Mouse (Mus musculus) CH12.LX (cell line): ENCODE measurements around the gene Arhgef12. TPM values are rescaled to one million over a fixed set of nuclear protein-coding genes. Genes with fewer than 3 reads are reported as not detected.

Experiments
- DNase-seq: peaks from one replicate; pipeline ENCODE4 v3.0.0-alpha.2; 2013; ENCODE audit errors: extremely low read depth
- H3K27ac ChIP-seq: 2 replicates; pipeline ENCODE4 v1.5.1; 2012; ENCODE audit warnings: low read depth, mild to moderate bottlenecking, control low read depth, moderate library complexity; ENCODE audit not compliant: insufficient read depth
- H3K27me3 ChIP-seq: replicated peaks from 2 replicates; pipeline ENCODE3; 2012; ENCODE audit warnings: inconsistent platforms
- H3K36me3 ChIP-seq, 2 experiments: replicated peaks in 1 of 2; 2 replicates each; pipeline versions ENCODE3 to v1.6.1; 2012; ENCODE audit warnings: inconsistent platforms in 1 of 2, low read length in 1 of 2, mild to moderate bottlenecking in 1 of 2, mixed read lengths in 1 of 2, moderate library complexity in 1 of 2; ENCODE audit not compliant: control insufficient read depth in 1 of 2, insufficient read depth in 1 of 2
- H3K4me1 ChIP-seq, 2 experiments: 2 replicates each; pipeline ENCODE4 v1.6.1; 2012; ENCODE audit warnings: inconsistent platforms in 1 of 2, moderate library complexity in 1 of 2; ENCODE audit not compliant: insufficient read depth in 2 of 2, control insufficient read depth in 1 of 2
- H3K4me2 ChIP-seq: 2 replicates; pipeline ENCODE4 v1.6.1; 2012; ENCODE audit warnings: low read depth, mild to moderate bottlenecking, control low read depth; ENCODE audit not compliant: poor library complexity, insufficient read depth, severe bottlenecking
- H3K4me3 ChIP-seq, 3 experiments: fragments of 150-350 bp in 1 of 3; sonication (generic) in 1 of 3; replicated peaks in 1 of 3; 2 replicates each; pipeline versions ENCODE3 to v1.5.1; 2011 to 2012; ENCODE audit warnings: low read depth in 2 of 3, low read length in 2 of 3, mild to moderate bottlenecking in 2 of 3, moderate library complexity in 2 of 3, control low read depth in 1 of 3, improper control_type of control experiment in 1 of 3, inconsistent platforms in 1 of 3, mixed read lengths in 1 of 3; ENCODE audit not compliant: poor library complexity in 1 of 3
- H3K79me2 ChIP-seq: replicated peaks from 2 replicates; pipeline ENCODE4 v1.6.1; 2012; ENCODE audit warnings: mild to moderate bottlenecking, moderate library complexity; ENCODE audit not compliant: control insufficient read depth, poor library complexity, insufficient read depth, severe bottlenecking; ENCODE audit errors: extremely low read depth
- H3K9ac ChIP-seq: 2 replicates; pipeline ENCODE4 v1.6.1; 2012; ENCODE audit warnings: low read depth, mild to moderate bottlenecking, control low read depth, moderate library complexity; ENCODE audit not compliant: insufficient read depth
- H3K9me3 ChIP-seq: replicated peaks from 2 replicates; pipeline ENCODE3; 2012; ENCODE audit warnings: low read length, inconsistent platforms, mixed read lengths
- CHD2 ChIP-seq: IDR thresholded peaks from 2 replicates; pipeline ENCODE4 v1.6.1; 2011; ENCODE audit warnings: low read length, improper control_type of control experiment
- CTCF ChIP-seq, 2 experiments: IDR thresholded peaks in 1 of 2; conservative IDR thresholded peaks in 1 of 2; 2 replicates each; pipeline ENCODE4 v1.5.1; 2011 to 2012; ENCODE audit warnings: low read depth in 2 of 2, low read length in 2 of 2, improper control_type of control experiment in 1 of 2, inconsistent platforms in 1 of 2, mild to moderate bottlenecking in 1 of 2, moderate library complexity in 1 of 2
- EP300 ChIP-seq: IDR thresholded peaks from 2 replicates; pipeline ENCODE4 v1.6.1; 2011; ENCODE audit warnings: low read length, improper control_type of control experiment
- ETS1 ChIP-seq: conservative IDR thresholded peaks from 2 replicates; pipeline ENCODE4 v1.6.1; 2012; ENCODE audit warnings: low read depth, mild to moderate bottlenecking, inconsistent platforms, low read length, improper control_type of control experiment, moderate library complexity
- HCFC1 ChIP-seq: IDR thresholded peaks from 2 replicates; pipeline ENCODE4 v1.6.1; 2012; ENCODE audit warnings: low read depth, mild to moderate bottlenecking, inconsistent platforms, low read length, improper control_type of control experiment
- IRF4 ChIP-seq: IDR thresholded peaks from 2 replicates; pipeline ENCODE4 v1.6.1; 2014; ENCODE audit warnings: low read depth, mild to moderate bottlenecking, inconsistent platforms, low read length, improper control_type of control experiment
- JUN ChIP-seq: IDR thresholded peaks from 2 replicates; pipeline ENCODE4 v1.6.1; 2011; ENCODE audit warnings: low read depth, mild to moderate bottlenecking, low read length, improper control_type of control experiment, moderate library complexity; ENCODE audit not compliant: insufficient read depth
- MAFK ChIP-seq: IDR thresholded peaks from 2 replicates; pipeline ENCODE4 v1.6.1; 2011; ENCODE audit warnings: low read length, improper control_type of control experiment; ENCODE audit not compliant: insufficient replicate concordance
- MAX ChIP-seq: IDR thresholded peaks from 2 replicates; pipeline ENCODE4 v1.6.1; 2011; ENCODE audit warnings: low read length, improper control_type of control experiment
- MAZ ChIP-seq: IDR thresholded peaks from 2 replicates; pipeline ENCODE4 v1.6.1; 2012; ENCODE audit warnings: low read depth, mild to moderate bottlenecking, inconsistent platforms, low read length, improper control_type of control experiment, moderate library complexity
- MEF2A ChIP-seq: IDR thresholded peaks from 2 replicates; pipeline ENCODE4 v1.6.1; 2014; ENCODE audit warnings: low read depth, mild to moderate bottlenecking, inconsistent platforms, low read length, improper control_type of control experiment, borderline replicate concordance
- MXI1 ChIP-seq: IDR thresholded peaks from 2 replicates; pipeline ENCODE4 v1.6.1; 2011; ENCODE audit warnings: mild to moderate bottlenecking, low read depth, low read length, improper control_type of control experiment
- NELFE ChIP-seq: IDR thresholded peaks from 2 replicates; pipeline ENCODE4 v1.6.1; 2011; ENCODE audit warnings: low read depth, low read length, improper control_type of control experiment
- PAX5 ChIP-seq: IDR thresholded peaks from 2 replicates; pipeline ENCODE4 v1.6.1; 2012; ENCODE audit warnings: low read length, inconsistent platforms, mixed read lengths
- POLR2A ChIP-seq: IDR thresholded peaks from 2 replicates; pipeline ENCODE4 v1.6.1; 2011; ENCODE audit warnings: low read depth, mild to moderate bottlenecking, improper control_type of control experiment, low read length
- POLR2AphosphoS2 ChIP-seq: IDR thresholded peaks from 2 replicates; pipeline ENCODE4 v1.6.1; 2011; ENCODE audit warnings: low read depth, low read length, improper control_type of control experiment
- RAD21 ChIP-seq: IDR thresholded peaks from 2 replicates; pipeline ENCODE4 v1.6.1; 2011; ENCODE audit warnings: low read depth, mild to moderate bottlenecking, low read length, improper control_type of control experiment, moderate library complexity
- RCOR1 ChIP-seq: conservative IDR thresholded peaks from 2 replicates; pipeline ENCODE4 v1.6.1; 2012; ENCODE audit warnings: low read depth, mild to moderate bottlenecking, inconsistent platforms, low read length, improper control_type of control experiment
- TCF12 ChIP-seq: IDR thresholded peaks from 2 replicates; pipeline ENCODE4 v1.6.1; 2014; ENCODE audit warnings: low read depth, mild to moderate bottlenecking, inconsistent platforms, low read length, improper control_type of control experiment
- USF1 ChIP-seq: IDR thresholded peaks from 2 replicates; pipeline ENCODE4 v1.6.1; 2014; ENCODE audit warnings: low read depth, mild to moderate bottlenecking, inconsistent platforms, low read length, improper control_type of control experiment
- USF2 ChIP-seq: conservative IDR thresholded peaks from 2 replicates; pipeline ENCODE4 v1.6.1; 2011; ENCODE audit warnings: low read depth, low read length, improper control_type of control experiment
- ZC3H11A ChIP-seq: IDR thresholded peaks from 2 replicates; pipeline ENCODE4 v1.6.1; 2012; ENCODE audit warnings: low read depth, mild to moderate bottlenecking, inconsistent platforms, low read length, improper control_type of control experiment
- ZKSCAN1 ChIP-seq: IDR thresholded peaks from 2 replicates; pipeline ENCODE4 v1.6.1; 2012; ENCODE audit warnings: low read depth, inconsistent platforms, low read length, improper control_type of control experiment, borderline replicate concordance
- dilution Hi-C: fragments of 300-500 bp; cut with MboI; formaldehyde crosslinking; loops from 2 replicates; pipeline ENCODE4 v1.14.3; 2020; ENCODE audit warnings: low sequenced_read_pairs; ENCODE audit not compliant: extremely low pct_unique_long_range_greater_than_20kb, extremely low pct_ligation_motif_present
- in situ Hi-C: fragments of 300-500 bp; cut with MboI; formaldehyde crosslinking; loops from 3 replicates; pipeline ENCODE4 v1.14.3; 2019; ENCODE audit warnings: low sequenced_read_pairs, low pct_ligation_motif_present, low pct_unique_long_range_greater_than_20kb, mixed read lengths
- polyA plus RNA-seq: library from polyadenylated mRNA; unstranded; fragments of >175 nt; gene quantifications from 2 replicates; pipeline ENCODE4 v1.2.1, GENCODE M21; 2012; ENCODE audit warnings: low read depth; ENCODE audit not compliant: insufficient read length
- total RNA-seq, 2 experiments: library from RNA; depleted of rRNA; stranded (reverse); fragments of 300-350 nt in 1 of 2; fragments of >200 nt in 1 of 2; gene quantifications; 2 replicates each; pipeline ENCODE4 v1.2.3; 2012 to 2014

Arhgef12 gene
- total and polyA plus RNA-seq, 3 experiments = 4.9 to 9.4 (median 8.7) TPM

- H3K4me3 ChIP-seq = no peak overlapping the region
- H3K9ac ChIP-seq = no peak overlapping the region
- H3K4me1 ChIP-seq = peaks cover 15 to 70% of the 10 kb centered on the region in 2 experiments
- peaks cover 4% of the 10 kb centered on the region; the same call in 1 of the 2 replicates for H3K79me2 ChIP-seq
- H3K4me2 ChIP-seq = no peak overlapping the region
- TF ChIP-seq RCOR1 (no peak), ZC3H11A (no peak), POLR2A (no peak), MXI1 (no peak), ETS1 (no peak), HCFC1 (no peak), NELFE (no peak)
- H3K36me3 ChIP-seq = peaks cover 0 to 6% of the 10 kb centered on the region in 2 experiments
- H3K27ac ChIP-seq = no peak overlapping the region
- no peaks in the 10 kb centered on the region for H3K27me3 ChIP-seq
- dilution Hi-C loops = no loop called here
- H3K9me3 ChIP-seq = no peaks in the 10 kb centered on the region
- no peak for DNase-seq
- in situ Hi-C loops = no loop called here
Measured at GRCm38 (mm10) chr9:43074611-43075010, 32.4 kb downstream of the Arhgef12 start.

GRCm38 (mm10) chr9:43071741-43072140, 35.3 kb downstream of the Arhgef12 start:
- no peak for DNase-seq
- no peak for TF ChIP-seq MAFK
- TF ChIP-seq MAZ = no peak
- TF ChIP-seq NELFE = no peak
- TF ChIP-seq IRF4 = no peak
- TF ChIP-seq USF2 = no peak
- TF ChIP-seq JUN = no peak
- TF ChIP-seq USF1 = no peak
- TF ChIP-seq CHD2 = no peak
- TF ChIP-seq CTCF (conservative IDR thresholded peaks at IDR 0.05 in 1 of 2, IDR thresholded peaks at IDR 0.05 in 1 of 2; ENCODE audit: low read depth in 2 of 2, low read length in 2 of 2) = no peak
- TF ChIP-seq POLR2AphosphoS2 = no peak
- no peak for TF ChIP-seq ZC3H11A
- TF ChIP-seq TCF12 = no peak
- no peak for TF ChIP-seq MEF2A
- TF ChIP-seq PAX5 = no peak
- TF ChIP-seq RAD21 = no peak
- TF ChIP-seq EP300 = no peak
- TF ChIP-seq MAX = no peak
- no peak for TF ChIP-seq ZKSCAN1
- TF ChIP-seq, all 38 proteins: peak for 0
- no peak overlapping the region for H3K9ac ChIP-seq
- no peak overlapping the region for H3K4me2 ChIP-seq
- no peaks in the 10 kb centered on the region for H3K9me3 ChIP-seq
- no peak overlapping the region for H3K4me3 ChIP-seq
- peaks cover 4% of the 10 kb centered on the region; the same call in 1 of the 2 replicates for H3K79me2 ChIP-seq
- peaks cover 0 to 3% of the 10 kb centered on the region in 2 experiments for H3K36me3 ChIP-seq
- peaks cover 15 to 62% of the 10 kb centered on the region in 2 experiments for H3K4me1 ChIP-seq
- no peaks in the 10 kb centered on the region for H3K27me3 ChIP-seq
- no peak overlapping the region for H3K27ac ChIP-seq
- in situ Hi-C loops (no loop called here), dilution Hi-C loops (no loop called here)
